Mouse (Mus musculus): ENCODE measurements around the gene Strbp. TPM values are rescaled to one million over a fixed set of nuclear protein-coding genes. Genes with fewer than 3 reads are reported as not detected.

The Strbp gene
- polyA plus RNA-seq, 1 experiment: 4.8 TPM

GRCm38 (mm10) chr2:37572141-37572540 lies 131.5 kb downstream of the Strbp start:
- Histone ChIP-seq H3K27ac (ENCODE audit: insufficient read depth, low read length) (no peak overlapping the region), H3K36me3 (ENCODE audit: control insufficient read depth, insufficient read depth, low read length) (peaks cover 3% of the 10 kb centered on the region; the same call in 1 of the 2 replicates), H3K4me1 (ENCODE audit: control insufficient read depth, insufficient read depth, insufficient read length) (no peaks in the 10 kb centered on the region), H3K4me3 (ENCODE audit: extremely low read depth, insufficient read depth, insufficient read length) (no peak overlapping the region), H3K27me3 (ENCODE audit: control insufficient read depth, insufficient read depth, low read length) (no peaks in the 10 kb centered on the region)
- DNase-seq (ENCODE audit: low read depth in 1 of 2, low spot score in 2 of 2): no peak
- 97% methylated on average over 2 of the region's 2 CpGs for WGBS
- no peak for TF ChIP-seq POLR2A (IDR thresholded peaks at IDR 0.05; ENCODE audit: low read depth, low read length)
- TF ChIP-seq CTCF (IDR thresholded peaks at IDR 0.05; ENCODE audit: extremely low read depth, insufficient read depth, insufficient read length, insufficient replicate concordance): no peak

GRCm38 (mm10) chr2:37570703-37571102 lies 133.0 kb downstream of the Strbp start:
- Histone ChIP-seq H3K4me1 (ENCODE audit: control insufficient read depth, insufficient read depth, insufficient read length) (peaks cover under 1% of the 10 kb centered on the region; the same call in 1 of the 2 replicates), H3K27me3 (ENCODE audit: control insufficient read depth, insufficient read depth, low read length) (no peaks in the 10 kb centered on the region), H3K27ac (ENCODE audit: insufficient read depth, low read length) (no peak overlapping the region), H3K36me3 (ENCODE audit: control insufficient read depth, insufficient read depth, low read length) (peaks cover 7% of the 10 kb centered on the region), H3K4me3 (ENCODE audit: extremely low read depth, insufficient read depth, insufficient read length) (no peak overlapping the region)
- TF ChIP-seq CTCF (IDR thresholded peaks at IDR 0.05; ENCODE audit: extremely low read depth, insufficient read depth, insufficient read length, insufficient replicate concordance): no peak
- no peak for TF ChIP-seq POLR2A (IDR thresholded peaks at IDR 0.05; ENCODE audit: low read depth, low read length)
- 88% methylated on average over 2 of the region's 2 CpGs for WGBS
- DNase-seq (ENCODE audit: low read depth in 1 of 2, low spot score in 2 of 2): no peak

GRCm38 (mm10) chr2:37569888-37570287 lies 133.8 kb downstream of the Strbp start:
- peaks cover 2% of the 10 kb centered on the region; the same call in 1 of the 2 replicates for H3K4me1 ChIP-seq (ENCODE audit: control insufficient read depth, insufficient read depth, insufficient read length)
- H3K4me3 ChIP-seq (ENCODE audit: extremely low read depth, insufficient read depth, insufficient read length): no peak overlapping the region
- DNase-seq (ENCODE audit: low read depth in 1 of 2, low spot score in 2 of 2): no peak
- peaks cover 9% of the 10 kb centered on the region for H3K36me3 ChIP-seq (ENCODE audit: control insufficient read depth, insufficient read depth, low read length)
- H3K27ac ChIP-seq (ENCODE audit: insufficient read depth, low read length): no peak overlapping the region
- TF ChIP-seq POLR2A (IDR thresholded peaks at IDR 0.05; ENCODE audit: low read depth, low read length) (no peak), CTCF (IDR thresholded peaks at IDR 0.05; ENCODE audit: extremely low read depth, insufficient read depth, insufficient read length, insufficient replicate concordance) (no peak)
- WGBS: 93% methylated on average over 5 of the region's 5 CpGs
- no peaks in the 10 kb centered on the region for H3K27me3 ChIP-seq (ENCODE audit: control insufficient read depth, insufficient read depth, low read length)

GRCm38 (mm10) chr2:37566035-37566434 lies 137.6 kb downstream of the Strbp start:
- 16% methylated on average over 1 of the region's 1 CpGs for WGBS

GRCm38 (mm10) chr2:37565579-37565978 lies 138.1 kb downstream of the Strbp start:
- no peaks in the 10 kb centered on the region for H3K27me3 ChIP-seq (ENCODE audit: control insufficient read depth, insufficient read depth, low read length)
- H3K36me3 ChIP-seq (ENCODE audit: control insufficient read depth, insufficient read depth, low read length): peaks cover 25% of the 10 kb centered on the region
- WGBS: 10% methylated on average over 2 of the region's 2 CpGs
- TF ChIP-seq CTCF (IDR thresholded peaks at IDR 0.05; ENCODE audit: extremely low read depth, insufficient read depth, insufficient read length, insufficient replicate concordance) (no peak), POLR2A (IDR thresholded peaks at IDR 0.05; ENCODE audit: low read depth, low read length) (no peak)
- DNase-seq (ENCODE audit: low read depth in 1 of 2, low spot score in 2 of 2): no peak
- no peak overlapping the region for H3K27ac ChIP-seq (ENCODE audit: insufficient read depth, low read length)
- peaks cover 2% of the 10 kb centered on the region; the same call in 1 of the 2 replicates for H3K4me1 ChIP-seq (ENCODE audit: control insufficient read depth, insufficient read depth, insufficient read length)
- no peak overlapping the region for H3K4me3 ChIP-seq (ENCODE audit: extremely low read depth, insufficient read depth, insufficient read length)

More at GRCm38 (mm10) chr2:37566035-37566434, 137.6 kb downstream of the Strbp start:
- DNase-seq (ENCODE audit: low read depth in 1 of 2, low spot score in 2 of 2): no peak
- Histone ChIP-seq H3K4me1 (ENCODE audit: control insufficient read depth, insufficient read depth, insufficient read length) (peaks cover 2% of the 10 kb centered on the region; the same call in 1 of the 2 replicates), H3K27me3 (ENCODE audit: control insufficient read depth, insufficient read depth, low read length) (no peaks in the 10 kb centered on the region), H3K27ac (ENCODE audit: insufficient read depth, low read length) (no peak overlapping the region), H3K36me3 (ENCODE audit: control insufficient read depth, insufficient read depth, low read length) (peaks cover 24% of the 10 kb centered on the region), H3K4me3 (ENCODE audit: extremely low read depth, insufficient read depth, insufficient read length) (no peak overlapping the region)
- TF ChIP-seq CTCF (IDR thresholded peaks at IDR 0.05; ENCODE audit: extremely low read depth, insufficient read depth, insufficient read length, insufficient replicate concordance) (no peak), POLR2A (IDR thresholded peaks at IDR 0.05; ENCODE audit: low read depth, low read length) (no peak)

- no peaks in the 10 kb centered on the region for H3K4me1 ChIP-seq (ENCODE audit: control insufficient read depth, insufficient read depth, insufficient read length)
- H3K36me3 ChIP-seq (ENCODE audit: control insufficient read depth, insufficient read depth, low read length): peaks cover 17% of the 10 kb centered on the region
- no peak for TF ChIP-seq CTCF (IDR thresholded peaks at IDR 0.05; ENCODE audit: extremely low read depth, insufficient read depth, insufficient read length, insufficient replicate concordance)
- TF ChIP-seq POLR2A (IDR thresholded peaks at IDR 0.05; ENCODE audit: low read depth, low read length): no peak
- no peaks in the 10 kb centered on the region for H3K27me3 ChIP-seq (ENCODE audit: control insufficient read depth, insufficient read depth, low read length)
- no peak overlapping the region for H3K4me3 ChIP-seq (ENCODE audit: extremely low read depth, insufficient read depth, insufficient read length)
- 92% methylated on average over 2 of the region's 2 CpGs for WGBS
- no peak for DNase-seq (ENCODE audit: low read depth in 1 of 2, low spot score in 2 of 2)
- no peak overlapping the region for H3K27ac ChIP-seq (ENCODE audit: insufficient read depth, low read length)
Observed at GRCm38 (mm10) chr2:37556366-37556765, 147.3 kb downstream of the Strbp start.

- no peak for DNase-seq (ENCODE audit: low read depth in 1 of 2, low spot score in 2 of 2)
- H3K4me3 ChIP-seq (ENCODE audit: extremely low read depth, insufficient read depth, insufficient read length): no peak overlapping the region
- H3K27me3 ChIP-seq (ENCODE audit: control insufficient read depth, insufficient read depth, low read length): no peaks in the 10 kb centered on the region
- no peaks in the 10 kb centered on the region for H3K4me1 ChIP-seq (ENCODE audit: control insufficient read depth, insufficient read depth, insufficient read length)
- TF ChIP-seq POLR2A (IDR thresholded peaks at IDR 0.05; ENCODE audit: low read depth, low read length) (no peak), CTCF (IDR thresholded peaks at IDR 0.05; ENCODE audit: extremely low read depth, insufficient read depth, insufficient read length, insufficient replicate concordance) (no peak)
- peaks cover 15% of the 10 kb centered on the region for H3K36me3 ChIP-seq (ENCODE audit: control insufficient read depth, insufficient read depth, low read length)
- WGBS: 89% methylated on average over 1 of the region's 1 CpGs
- no peak overlapping the region for H3K27ac ChIP-seq (ENCODE audit: insufficient read depth, low read length)
Observed at GRCm38 (mm10) chr2:37549346-37550012, 154.2 kb downstream of the Strbp start.
